Mouse (Mus musculus) G1E (cell line): Measurements from ENCODE around the gene Adh1. TPM values are rescaled to one million over a fixed set of nuclear protein-coding genes. Genes with fewer than 3 reads are reported as not detected.

Source experiments
- ATAC-seq: 2 replicates; pipeline ENCODE4 v1.8.0; 2016; ENCODE audit warnings: mild to moderate bottlenecking; ENCODE audit not compliant: insufficient number of reproducible peaks, poor library complexity, low FRiP score, severe bottlenecking; ENCODE audit errors: extremely low read depth
- DNase-seq: peaks from one replicate; pipeline ENCODE4 v3.0.0; 2012; ENCODE audit warnings: low spot score
- H3K27me3 ChIP-seq: 2 replicates; pipeline ENCODE4 v1.6.1; 2012; ENCODE audit warnings: mild to moderate bottlenecking, low read length, inconsistent platforms; ENCODE audit not compliant: insufficient read depth
- H3K36me3 ChIP-seq: replicated peaks from 2 replicates; pipeline ENCODE3; 2012; ENCODE audit warnings: mild to moderate bottlenecking, inconsistent platforms
- H3K4me1 ChIP-seq: 2 replicates; pipeline ENCODE4 v1.6.1; 2012; ENCODE audit warnings: low read depth, low read length, inconsistent platforms, mixed read lengths; ENCODE audit not compliant: insufficient read depth
- H3K4me3 ChIP-seq: 2 replicates; pipeline ENCODE4 v1.5.1; 2012; ENCODE audit warnings: low read depth, mild to moderate bottlenecking, inconsistent platforms, low read length, moderate library complexity, mixed read lengths
- H3K9me3 ChIP-seq: replicated peaks from 2 replicates; pipeline ENCODE4 v1.6.1; 2012; ENCODE audit warnings: inconsistent platforms
- CTCF ChIP-seq: IDR thresholded peaks from 2 replicates; pipeline ENCODE4 v1.5.1; 2012; ENCODE audit warnings: low read depth, low read length, inconsistent platforms, mixed read lengths
- GATA1 ChIP-seq: IDR thresholded peaks from 2 replicates; pipeline ENCODE4 v1.6.1; 2012; ENCODE audit warnings: borderline replicate concordance, low read length, inconsistent platforms, mixed read lengths
- GATA2 ChIP-seq: IDR thresholded peaks from 2 replicates; pipeline ENCODE4 v1.6.1; 2012; ENCODE audit warnings: low read depth, low read length, inconsistent platforms, borderline replicate concordance
- POLR2AphosphoS5 ChIP-seq: IDR thresholded peaks from 2 replicates; pipeline ENCODE4 v1.6.1; 2012; ENCODE audit warnings: low read depth, low read length, inconsistent platforms; ENCODE audit not compliant: insufficient replicate concordance
- TAL1 ChIP-seq: conservative IDR thresholded peaks from 2 replicates; pipeline ENCODE4 v1.6.1; 2012; ENCODE audit warnings: low read depth, low read length, inconsistent platforms, mixed read lengths
- polyA plus RNA-seq: library from polyadenylated mRNA; stranded (reverse); fragments of >175 nt; gene quantifications from 2 replicates; pipeline ENCODE4 v1.2.3, GENCODE M21; 2012
- total RNA-seq, 2 experiments: library from RNA; stranded (forward) in 1 of 2; stranded (reverse) in 1 of 2; fragments of 200-1000 nt in 1 of 2; fragments of >200 nt in 1 of 2; fragmentation: Nextera tagmentation in 1 of 2; gene quantifications; 2 replicates each; pipeline ENCODE4 v1.2.3; 2014 to 2017

Adh1 gene
- total and polyA plus RNA-seq, 3 experiments: 0.33 TPM; not detected in 2

GRCm38 (mm10) chr3:138251156-138251555, 9.6 kb upstream of the Adh1 start:
- TF ChIP-seq GATA1 (no peak), CTCF (no peak), POLR2AphosphoS5 (no peak), TAL1 (no peak), GATA2 (no peak)
- no peak for ATAC-seq
- no peaks in the 10 kb centered on the region for H3K9me3 ChIP-seq

GRCm38 (mm10) chr3:138254205-138254604, 6.6 kb upstream of the Adh1 start:
- DNase-seq: no peak
- no peaks in the 10 kb centered on the region for H3K36me3 ChIP-seq
- no peak overlapping the region for H3K4me3 ChIP-seq
- H3K27me3 ChIP-seq: no peaks in the 10 kb centered on the region
- TF ChIP-seq GATA2 (no peak), CTCF (no peak), TAL1 (no peak), POLR2AphosphoS5 (no peak), GATA1 (no peak)
- no peaks in the 10 kb centered on the region for H3K9me3 ChIP-seq
- H3K4me1 ChIP-seq: no peaks in the 10 kb centered on the region
- ATAC-seq: no peak

More at GRCm38 (mm10) chr3:138251156-138251555, 9.6 kb upstream of the Adh1 start:
- Histone ChIP-seq H3K27me3 (no peaks in the 10 kb centered on the region), H3K4me1 (no peaks in the 10 kb centered on the region), H3K36me3 (no peaks in the 10 kb centered on the region), H3K4me3 (no peak overlapping the region)
- no peak for DNase-seq

GRCm38 (mm10) chr3:138255366-138255765, 5.4 kb upstream of the Adh1 start:
- DNase-seq (no peak), ATAC-seq (no peak)
- Histone ChIP-seq H3K9me3 (no peaks in the 10 kb centered on the region), H3K27me3 (no peaks in the 10 kb centered on the region), H3K36me3 (no peaks in the 10 kb centered on the region), H3K4me3 (no peak overlapping the region), H3K4me1 (no peaks in the 10 kb centered on the region)
- no peak for TF ChIP-seq POLR2AphosphoS5
- no peak for TF ChIP-seq GATA2
- no peak for TF ChIP-seq GATA1
- no peak for TF ChIP-seq CTCF
- TF ChIP-seq TAL1: no peak

GRCm38 (mm10) chr3:138255780-138256550, 4.8 kb upstream of the Adh1 start:
- no peak overlapping the region for H3K4me3 ChIP-seq
- ATAC-seq: no peak
- no peaks in the 10 kb centered on the region for H3K4me1 ChIP-seq
- H3K27me3 ChIP-seq: no peaks in the 10 kb centered on the region
- TF ChIP-seq POLR2AphosphoS5 (no peak), GATA1 (no peak), CTCF (no peak), TAL1 (no peak), GATA2 (no peak)
- no peaks in the 10 kb centered on the region for H3K36me3 ChIP-seq
- no peak for DNase-seq
- H3K9me3 ChIP-seq: no peaks in the 10 kb centered on the region

GRCm38 (mm10) chr3:138262568-138262967, 1.8 kb downstream of the Adh1 start:
- Histone ChIP-seq H3K4me1 (no peaks in the 10 kb centered on the region), H3K27me3 (peaks cover 2% of the 10 kb centered on the region), H3K4me3 (no peak overlapping the region), H3K36me3 (no peaks in the 10 kb centered on the region), H3K9me3 (no peaks in the 10 kb centered on the region)
- no peak for TF ChIP-seq GATA2
- no peak for TF ChIP-seq GATA1
- no peak for TF ChIP-seq TAL1
- no peak for TF ChIP-seq POLR2AphosphoS5
- no peak for TF ChIP-seq CTCF
- DNase-seq: no peak
- no peak for ATAC-seq

- no peaks in the 10 kb centered on the region for H3K9me3 ChIP-seq
- TF ChIP-seq POLR2AphosphoS5 (no peak), TAL1 (no peak), CTCF (no peak), GATA1 (no peak), GATA2 (no peak)
- H3K4me1 ChIP-seq: no peaks in the 10 kb centered on the region
- no peak overlapping the region for H3K4me3 ChIP-seq
- H3K36me3 ChIP-seq: no peaks in the 10 kb centered on the region
- ATAC-seq (no peak), DNase-seq (no peak)
- peaks cover 2% of the 10 kb centered on the region for H3K27me3 ChIP-seq
Observed at GRCm38 (mm10) chr3:138263154-138263930, 2.6 kb downstream of the Adh1 start.
